Mouse (Mus musculus): ENCODE measurements around the gene Mpped2.

GRCm38 (mm10) chr2:106775994-106776393, 82.9 kb downstream of the Mpped2 start:
- TF ChIP-seq CTCF (IDR thresholded peaks at IDR 0.05; ENCODE audit: low read depth) (no peak), EP300 (optimal IDR thresholded peaks at IDR 0.05) (no peak)
